Mouse (Mus musculus) thymus, postnatal 14 days (tissue): ENCODE data around the gene Nanos3.

ENCODE experiments used
- DNase-seq: peaks from one replicate; pipeline ENCODE4 v3.0.0; 2021

Gene Nanos3

GRCm38 (mm10) chr8:84200652-84201544, 15.9 kb upstream of the Nanos3 start:
- DNase-seq = peak; percentile 67

GRCm38 (mm10) chr8:84200126-84200555, 15.1 kb upstream of the Nanos3 start:
- peak; percentile 40 for DNase-seq

- DNase-seq = peak; percentile 37
These were observed 14.5 kb upstream of the Nanos3 start for GRCm38 (mm10) chr8:84199348-84200125.

GRCm38 (mm10) chr8:84198871-84199270, 13.9 kb upstream of the Nanos3 start:
- DNase-seq = no peak

GRCm38 (mm10) chr8:84197922-84198774, 13.1 kb upstream of the Nanos3 start:
- peak; percentile 96 for DNase-seq

- DNase-seq = peak; percentile 88
These were observed 12.3 kb upstream of the Nanos3 start for GRCm38 (mm10) chr8:84197141-84197921.

- DNase-seq = no peak
These were observed 9.3 kb upstream of the Nanos3 start for GRCm38 (mm10) chr8:84194224-84194743.

- DNase-seq = no peak
These were observed 8.5 kb upstream of the Nanos3 start for GRCm38 (mm10) chr8:84193566-84193965.

- DNase-seq = no peak
These were observed 8.1 kb upstream of the Nanos3 start for GRCm38 (mm10) chr8:84193161-84193560.

GRCm38 (mm10) chr8:84192555-84192954, 7.5 kb upstream of the Nanos3 start:
- DNase-seq = peak; percentile 67

GRCm38 (mm10) chr8:84192023-84192422, 7.0 kb upstream of the Nanos3 start:
- DNase-seq = no peak

- peak; percentile 56 for DNase-seq
These were observed 5.3 kb upstream of the Nanos3 start for GRCm38 (mm10) chr8:84190191-84190867.

GRCm38 (mm10) chr8:84189603-84190002, 4.6 kb upstream of the Nanos3 start:
- DNase-seq = no peak

- DNase-seq = no peak
These were observed 3.7 kb upstream of the Nanos3 start for GRCm38 (mm10) chr8:84188671-84189070.

- DNase-seq = peak; percentile 88
These were observed 2.2 kb upstream of the Nanos3 start for GRCm38 (mm10) chr8:84187065-84187755.

- DNase-seq = peak; percentile 82
These were observed 1.5 kb upstream of the Nanos3 start for GRCm38 (mm10) chr8:84186547-84186946.

- DNase-seq = peak; percentile 32
These were observed 653 bp downstream of the Nanos3 start for GRCm38 (mm10) chr8:84184085-84185043.

GRCm38 (mm10) chr8:84183261-84184084, 1.5 kb downstream of the Nanos3 start:
- DNase-seq = peak; percentile 80
